ENCODE assay signal across 40 mouse cellular contexts in the genomic region with DNA sequence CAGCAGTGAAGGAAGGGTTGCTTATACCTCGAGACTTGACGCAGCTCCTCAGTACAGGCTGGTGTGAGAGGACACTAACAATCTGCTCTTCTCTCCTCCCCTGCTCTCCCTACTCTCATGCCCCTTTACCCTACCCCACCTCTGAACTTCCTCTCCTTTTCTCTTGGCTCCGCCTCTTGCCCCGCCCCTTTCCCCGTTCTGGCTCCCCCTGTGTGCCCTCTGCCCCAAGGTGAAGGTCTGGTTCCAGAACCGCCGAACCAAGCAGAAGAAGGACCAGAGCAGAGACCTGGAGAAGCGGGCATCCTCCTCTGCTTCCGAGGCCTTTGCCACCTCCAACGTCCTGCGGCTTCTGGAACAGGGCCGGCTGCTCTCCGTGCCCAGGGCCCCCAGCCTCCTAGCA. TPM values are rescaled to one million over a fixed set of nuclear protein-coding genes. Genes with fewer than 3 reads are reported as not detected.
DNase-seq lines count a peak whose midpoint lies in the region; ATAC-seq lines count a peak whose summit lies in the region.
"Had no signal": no experiment of that assay in that cellular context is flagged by ENCODE, and none has a peak within 500 bp of the region (broad histone marks: within the 10 kb centered on the region; RNA-seq: fewer than 3 reads in every experiment).

No protein-coding gene starts in this region.

- no peak overlapping the region for H3K4me3 ChIP-seq in embryonic facial prominence, embryonic 13.5 days
- H3K4me3 ChIP-seq in embryonic facial prominence, embryonic 10.5 days, result no peak overlapping the region
- H3K4me3 ChIP-seq: forebrain, embryonic 13.5 days; heart, embryonic 12.5 days; intestine, embryonic 15.5 days; liver, embryonic 15.5 days; midbrain, embryonic 12.5 days; myocyte; neural tube, embryonic 12.5 days had no signal

- 37% methylated on average over 13 of the region's 13 CpGs for WGBS in embryonic facial prominence, embryonic 13.5 days
- WGBS in embryonic facial prominence, embryonic 10.5 days, result 33% methylated on average over 13 of the region's 13 CpGs

- 0 out of 2 replicates have a peak, but pooled peaks have one; percentile 34 for ATAC-seq in embryonic facial prominence, embryonic 13.5 days (ENCODE audit: insufficient number of reproducible peaks, insufficient read depth, low FRiP score, low TSS enrichment, low read depth)
- ATAC-seq in common myeloid progenitor, adult 5-6 weeks (replicated peaks; ENCODE audit: low read depth, poor library complexity, severe bottlenecking), result 0 out of 2 replicates have a peak, but pooled peaks have one; percentile 5
- no peak for ATAC-seq in megakaryocyte, adult 5-6 weeks (ENCODE audit: poor library complexity, severe bottlenecking)
- ATAC-seq: forebrain, embryonic 13.5 days; hindbrain, postnatal 0 days; intestine, embryonic 15.5 days had no signal

- no peak overlapping the region for H3K9ac ChIP-seq in embryonic facial prominence, embryonic 13.5 days
- H3K9ac ChIP-seq: forebrain, embryonic 13.5 days; heart, embryonic 12.5 days; intestine, embryonic 15.5 days; liver, embryonic 15.5 days; lung, embryonic 14.5 days; midbrain, embryonic 12.5 days; neural tube, embryonic 12.5 days had no signal

- H3K36me3 ChIP-seq in embryonic facial prominence, embryonic 13.5 days, result no peaks in the 10 kb centered on the region
- no peaks in the 10 kb centered on the region for H3K36me3 ChIP-seq in embryonic facial prominence, embryonic 10.5 days (replicated peaks)
- H3K36me3 ChIP-seq: heart, embryonic 12.5 days; intestine, embryonic 15.5 days; liver, embryonic 15.5 days; midbrain, embryonic 12.5 days; neural tube, embryonic 12.5 days had no signal

- DNase-seq in embryonic facial prominence, embryonic 10.5 days (ENCODE audit: low spot score), result no peak
- DNase-seq in thymus, postnatal 14 days, result peak; percentile 29
- no peak for DNase-seq in thymus, postnatal 0 days (ENCODE audit: low spot score)
- peak; percentile 60 for DNase-seq in testis, postnatal 10 days (ENCODE audit: low spot score)
- no peak for DNase-seq in left cerebral cortex, adult 8-10 months (ENCODE audit: low spot score in 2 of 2)
- DNase-seq: adrenal gland, postnatal 25 days; cerebellum, adult 11-12 months; cerebellum, adult 9-11 months; gastrocnemius, postnatal 14 days; heart, adult 11 months; heart, postnatal 14 days; kidney, adult 2 months; left cerebral cortex, postnatal 4 days; lung, embryonic 14.5 days; lung, postnatal 14 days; right cerebral cortex, adult 18-20 months; right cerebral cortex, postnatal 4 days; thymus, postnatal 36 days had no signal

- peaks cover 14% of the 10 kb centered on the region; the same call in 1 of the 2 replicates for H3K9me3 ChIP-seq in embryonic facial prominence, embryonic 13.5 days
- H3K9me3 ChIP-seq in embryonic facial prominence, embryonic 10.5 days, result peaks cover 8% of the 10 kb centered on the region
- H3K9me3 ChIP-seq: intestine, embryonic 15.5 days; liver, embryonic 15.5 days had no signal

- H3K27me3 ChIP-seq in embryonic facial prominence, embryonic 13.5 days, result peaks cover 36% of the 10 kb centered on the region
- peaks cover 25% of the 10 kb centered on the region; the same call in 1 of the 2 replicates for H3K27me3 ChIP-seq in embryonic facial prominence, embryonic 10.5 days (replicated peaks; ENCODE audit: low read depth, poor library complexity, severe bottlenecking)

- no peak overlapping the region for H3K27ac ChIP-seq in embryonic facial prominence, embryonic 13.5 days
- H3K27ac ChIP-seq in embryonic facial prominence, embryonic 10.5 days (replicated peaks), result no peak overlapping the region
- H3K27ac ChIP-seq: forebrain, embryonic 13.5 days; hindbrain, postnatal 0 days; intestine, embryonic 15.5 days; liver, embryonic 15.5 days; midbrain, embryonic 12.5 days; neural tube, embryonic 12.5 days; stomach, postnatal 0 days had no signal

- H3K4me2 ChIP-seq in embryonic facial prominence, embryonic 13.5 days, result no peak overlapping the region
- H3K4me2 ChIP-seq: forebrain, embryonic 13.5 days; heart, embryonic 12.5 days; intestine, embryonic 15.5 days; liver, embryonic 15.5 days; lung, embryonic 14.5 days; midbrain, embryonic 12.5 days; neural tube, embryonic 12.5 days had no signal

- peaks cover 4% of the 10 kb centered on the region; the same call in 1 of the 2 replicates for H3K4me1 ChIP-seq in embryonic facial prominence, embryonic 13.5 days
- peaks cover 7% of the 10 kb centered on the region for H3K4me1 ChIP-seq in embryonic facial prominence, embryonic 10.5 days
- H3K4me1 ChIP-seq: forebrain, embryonic 13.5 days; heart, embryonic 12.5 days; intestine, embryonic 15.5 days; liver, embryonic 15.5 days; midbrain, embryonic 12.5 days; neural tube, embryonic 12.5 days had no signal

RNA-seq across cellular contexts. Expression of gene Atp6v1b1, which starts 5.5 kb away (rescaled TPM):
- polyA plus RNA-seq in embryonic facial prominence, embryonic 13.5 days (2015; fragmentation: Nextera tagmentation; extraction: Ambion mirVana), result 1.1 and 2.1 TPM in 2 replicates
- not detected in 2 replicates for polyA plus RNA-seq in embryonic facial prominence, embryonic 10.5 days (2016; fragmentation: Nextera tagmentation; extraction: Ambion mirVana)
- polyA plus RNA-seq in thymus, postnatal 0 days (2015; fragmentation: Nextera tagmentation; extraction: Ambion mirVana), result 0.08 and 0.22 TPM in 2 replicates
- total RNA-seq in common myeloid progenitor, adult 5-6 weeks (2017), result not detected in 2 replicates
- total RNA-seq in left cerebral cortex, adult 8-10 months (2022), result not detected
- total RNA-seq in megakaryocyte, adult 5-6 weeks (2015), result not detected in 2 replicates
- not detected in 2 replicates for total RNA-seq in megakaryocyte, adult 5-6 weeks (2017)
- total RNA-seq: adrenal gland, postnatal 25 days; CH12.LX; gastrocnemius, postnatal 14 days; hindbrain, postnatal 0 days; liver, adult 2 months had no signal
- polyA plus RNA-seq: C2C12; cortical plate, adult 2 months; forebrain, embryonic 13.5 days; heart, embryonic 12.5 days; hindbrain, embryonic 11.5 days; hindbrain, postnatal 0 days; liver, adult 2 months; liver, embryonic 15.5 days; lung, embryonic 14.5 days; midbrain, embryonic 12.5 days; myocyte; neural tube, embryonic 12.5 days had no signal

RNA-seq across cellular contexts. Expression of gene Ankrd53, which starts 25.1 kb away (rescaled TPM):
- polyA plus RNA-seq in embryonic facial prominence, embryonic 13.5 days (2015; fragmentation: Nextera tagmentation; extraction: Ambion mirVana), result 0.15 and 0.30 TPM in 2 replicates
- polyA plus RNA-seq in embryonic facial prominence, embryonic 10.5 days (2016; fragmentation: Nextera tagmentation; extraction: Ambion mirVana), result 0.11 and 0.15 TPM in 2 replicates
- 0.10 TPM in 1 of 2 replicates, not detected in the other for polyA plus RNA-seq in thymus, postnatal 0 days (2015; fragmentation: Nextera tagmentation; extraction: Ambion mirVana)
- not detected in 2 replicates for total RNA-seq in common myeloid progenitor, adult 5-6 weeks (2017)
- not detected for total RNA-seq in left cerebral cortex, adult 8-10 months (2022)
- total RNA-seq in megakaryocyte, adult 5-6 weeks (2015), result not detected in 2 replicates
- not detected in 2 replicates for total RNA-seq in megakaryocyte, adult 5-6 weeks (2017)
- total RNA-seq: gastrocnemius, postnatal 14 days; heart, postnatal 14 days; hindbrain, postnatal 0 days; layer of hippocampus, adult 8-10 months; layer of hippocampus, postnatal 25 days; left cerebral cortex, postnatal 4 days; liver, adult 2 months; midbrain, postnatal 0 days had no signal
- polyA plus RNA-seq: cortical plate, adult 2 months; heart, embryonic 12.5 days; hindbrain, postnatal 0 days; intestine, embryonic 15.5 days; liver, adult 2 months; liver, embryonic 15.5 days; midbrain, embryonic 12.5 days; spleen, adult 2 months; stomach, postnatal 0 days had no signal

RNA-seq across cellular contexts. Expression of gene Vax2, which starts 26.2 kb away (rescaled TPM):
- not detected in 2 replicates for polyA plus RNA-seq in embryonic facial prominence, embryonic 13.5 days (2015; fragmentation: Nextera tagmentation; extraction: Ambion mirVana)
- polyA plus RNA-seq in embryonic facial prominence, embryonic 10.5 days (2016; fragmentation: Nextera tagmentation; extraction: Ambion mirVana), result 3.7 and 4.8 TPM in 2 replicates
- not detected in 2 replicates for polyA plus RNA-seq in thymus, postnatal 0 days (2015; fragmentation: Nextera tagmentation; extraction: Ambion mirVana)
- not detected in 2 replicates for total RNA-seq in common myeloid progenitor, adult 5-6 weeks (2017)
- not detected for total RNA-seq in left cerebral cortex, adult 8-10 months (2022)
- not detected in 2 replicates for total RNA-seq in megakaryocyte, adult 5-6 weeks (2015)
- not detected in 2 replicates for total RNA-seq in megakaryocyte, adult 5-6 weeks (2017)
- total RNA-seq: adrenal gland, postnatal 25 days; CH12.LX; gastrocnemius, postnatal 14 days; heart, postnatal 14 days; hindbrain, postnatal 0 days; layer of hippocampus, adult 8-10 months; layer of hippocampus, postnatal 25 days; left cerebral cortex, postnatal 4 days; liver, adult 2 months; midbrain, postnatal 0 days had no signal
- polyA plus RNA-seq: cortical plate, adult 2 months; forebrain, embryonic 13.5 days; hindbrain, postnatal 0 days; intestine, embryonic 15.5 days; kidney, adult 2 months; kidney, embryonic 16.5 days; liver, adult 2 months; liver, embryonic 15.5 days; lung, embryonic 14.5 days; midbrain, postnatal 0 days; spleen, adult 2 months; stomach, postnatal 0 days had no signal

RNA-seq across cellular contexts. Expression of gene Tex261, which starts 38.3 kb away (rescaled TPM):
- polyA plus RNA-seq in embryonic facial prominence, embryonic 13.5 days (2015; fragmentation: Nextera tagmentation; extraction: Ambion mirVana), result 91.3 and 99.5 TPM in 2 replicates
- polyA plus RNA-seq in embryonic facial prominence, embryonic 10.5 days (2016; fragmentation: Nextera tagmentation; extraction: Ambion mirVana), result 76.0 and 79.7 TPM in 2 replicates
- polyA plus RNA-seq in thymus, postnatal 0 days (2015; fragmentation: Nextera tagmentation; extraction: Ambion mirVana), result 121 and 127 TPM in 2 replicates
- total RNA-seq in common myeloid progenitor, adult 5-6 weeks (2017), result 30.9 and 37.2 TPM in 2 replicates
- 10 to 100 TPM; 38.3 to 49.8 (median 44.3) TPM for total RNA-seq in left cerebral cortex, adult 8-10 months (2022)
- 58.9 and 59.1 TPM in 2 replicates for total RNA-seq in megakaryocyte, adult 5-6 weeks (2015)
- total RNA-seq in megakaryocyte, adult 5-6 weeks (2017), result 38.2 and 44.0 TPM in 2 replicates

RNA-seq across cellular contexts. Expression of gene Nagk, which starts 57.5 kb away (rescaled TPM):
- polyA plus RNA-seq in embryonic facial prominence, embryonic 13.5 days (2015; fragmentation: Nextera tagmentation; extraction: Ambion mirVana), result 55.4 and 58.0 TPM in 2 replicates
- 22.1 and 26.8 TPM in 2 replicates for polyA plus RNA-seq in embryonic facial prominence, embryonic 10.5 days (2016; fragmentation: Nextera tagmentation; extraction: Ambion mirVana)
- 42.1 and 43.5 TPM in 2 replicates for polyA plus RNA-seq in thymus, postnatal 0 days (2015; fragmentation: Nextera tagmentation; extraction: Ambion mirVana)
- total RNA-seq in common myeloid progenitor, adult 5-6 weeks (2017), result 9.1 and 9.8 TPM in 2 replicates
- 10 to 100 TPM; 54.6 to 59.7 (median 56.7) TPM for total RNA-seq in left cerebral cortex, adult 8-10 months (2022)
- 31.7 and 34.7 TPM in 2 replicates for total RNA-seq in megakaryocyte, adult 5-6 weeks (2015)
- 24.5 and 28.3 TPM in 2 replicates for total RNA-seq in megakaryocyte, adult 5-6 weeks (2017)

Comparison
In these comparisons a context has a peak if more than half of its experiments do, and no peak if none do; other contexts are left out.
1. DNase-seq: peak in thymus, postnatal 14 days (single experiment) and testis, postnatal 10 days (single experiment); none in embryonic facial prominence, embryonic 10.5 days (single experiment), thymus, postnatal 0 days (single experiment) and left cerebral cortex, adult 8-10 months (0 of 2).